In genomic region chr17:86497302-86497701, GRCm38 (mm10) we compare ENCODE assay signal across 26 mouse cellular contexts. TPM values are rescaled to one million over a fixed set of nuclear protein-coding genes. Genes with fewer than 3 reads are reported as not detected.
DNase-seq lines count a peak whose midpoint lies in the region; ATAC-seq and TF ChIP-seq lines count a peak whose summit lies in the region.
"Had no signal": no experiment of that assay in that cellular context is flagged by ENCODE, and none has a peak within 500 bp of the region (broad histone marks: within the 10 kb centered on the region; RNA-seq: fewer than 3 reads in every experiment).

No protein-coding gene starts in this region.

- H3K27ac ChIP-seq in embryonic facial prominence, embryonic 12.5 days: 0 out of 2 replicates have a peak overlapping the region, but pooled peaks have one; percentile 50
- no peak overlapping the region for H3K27ac ChIP-seq in embryonic facial prominence, embryonic 10.5 days (replicated peaks)
- H3K27ac ChIP-seq in liver, adult 2 months (replicated peaks; ENCODE audit: insufficient read depth, low read depth, low read length): peak overlapping the region; percentile 97
- no peak overlapping the region for H3K27ac ChIP-seq in liver, embryonic 11.5 days (ENCODE audit: low read depth, low read length)
- 0 out of 2 replicates have a peak overlapping the region, but pooled peaks have one; percentile 28 for H3K27ac ChIP-seq in embryonic facial prominence, embryonic 13.5 days
- H3K27ac ChIP-seq: embryonic facial prominence, embryonic 15.5 days; forebrain, embryonic 10.5 days; forebrain, embryonic 12.5 days had no signal

- TF ChIP-seq CTCF in liver, adult 2 months (IDR thresholded peaks at IDR 0.05; ENCODE audit: low read depth, low read length): no peak

- peaks cover 34% of the 10 kb centered on the region for H3K4me1 ChIP-seq in embryonic facial prominence, embryonic 12.5 days
- H3K4me1 ChIP-seq in embryonic facial prominence, embryonic 10.5 days: peaks cover 37% of the 10 kb centered on the region
- peaks cover 21% of the 10 kb centered on the region for H3K4me1 ChIP-seq in liver, adult 2 months (ENCODE audit: control insufficient read depth, insufficient read depth, low read length)
- H3K4me1 ChIP-seq in liver, embryonic 11.5 days (replicated peaks; ENCODE audit: control insufficient read depth, insufficient read depth, low read length): peaks cover 18% of the 10 kb centered on the region
- H3K4me1 ChIP-seq in embryonic facial prominence, embryonic 13.5 days: peaks cover 46% of the 10 kb centered on the region
- H3K4me1 ChIP-seq: forebrain, embryonic 12.5 days had no signal

- no peak overlapping the region for H3K4me2 ChIP-seq in embryonic facial prominence, embryonic 12.5 days (replicated peaks)
- no peak overlapping the region for H3K4me2 ChIP-seq in liver, embryonic 11.5 days
- H3K4me2 ChIP-seq in embryonic facial prominence, embryonic 13.5 days: no peak overlapping the region
- H3K4me2 ChIP-seq: embryonic facial prominence, embryonic 15.5 days; forebrain, embryonic 12.5 days had no signal

- no peak for TF ChIP-seq POLR2A in liver, adult 2 months (IDR thresholded peaks at IDR 0.05; ENCODE audit: extremely low read depth, insufficient read depth, low read length)

- H3K9ac ChIP-seq in embryonic facial prominence, embryonic 12.5 days: no peak overlapping the region
- peak overlapping the region; percentile 66 for H3K9ac ChIP-seq in liver, adult 2 months (ENCODE audit: low read depth, low read length)
- no peak overlapping the region for H3K9ac ChIP-seq in liver, embryonic 11.5 days (ENCODE audit: low read depth, low read length)
- H3K9ac ChIP-seq in embryonic facial prominence, embryonic 13.5 days: no peak overlapping the region
- H3K9ac ChIP-seq: embryonic facial prominence, embryonic 15.5 days; forebrain, embryonic 12.5 days had no signal

- ATAC-seq in embryonic facial prominence, embryonic 12.5 days (ENCODE audit: insufficient number of reproducible peaks, insufficient read depth, low FRiP score, low TSS enrichment): no peak
- no peak for ATAC-seq in liver, embryonic 11.5 days (replicated peaks; ENCODE audit: low FRiP score)
- ATAC-seq in embryonic facial prominence, embryonic 13.5 days (ENCODE audit: insufficient number of reproducible peaks, insufficient read depth, low FRiP score, low TSS enrichment, low read depth): no peak
- ATAC-seq: activated CD4-positive, CD25-positive, alpha-beta regulatory T cell, adult 4 months; CD4-positive, CD25-positive, alpha-beta regulatory T cell, adult 4 months; forebrain, embryonic 14.5 days; forebrain, embryonic 16.5 days; Patski had no signal

- no peaks in the 10 kb centered on the region for H3K36me3 ChIP-seq in embryonic facial prominence, embryonic 12.5 days
- no peaks in the 10 kb centered on the region for H3K36me3 ChIP-seq in embryonic facial prominence, embryonic 10.5 days (replicated peaks)
- H3K36me3 ChIP-seq in liver, adult 2 months (ENCODE audit: control insufficient read depth, insufficient read depth, low read length): no peaks in the 10 kb centered on the region
- H3K36me3 ChIP-seq in liver, embryonic 11.5 days (ENCODE audit: control insufficient read depth, insufficient read depth, low read length): no peaks in the 10 kb centered on the region
- peaks cover 8% of the 10 kb centered on the region; the same call in 1 of the 2 replicates for H3K36me3 ChIP-seq in embryonic facial prominence, embryonic 13.5 days
- H3K36me3 ChIP-seq: embryonic facial prominence, embryonic 15.5 days; forebrain, embryonic 10.5 days; forebrain, embryonic 12.5 days; G1E had no signal

- H3K9me3 ChIP-seq in embryonic facial prominence, embryonic 12.5 days: no peaks in the 10 kb centered on the region
- no peaks in the 10 kb centered on the region for H3K9me3 ChIP-seq in embryonic facial prominence, embryonic 10.5 days
- H3K9me3 ChIP-seq in liver, embryonic 11.5 days (ENCODE audit: control insufficient read depth, low read length): no peaks in the 10 kb centered on the region
- H3K9me3 ChIP-seq in embryonic facial prominence, embryonic 13.5 days: no peaks in the 10 kb centered on the region
- H3K9me3 ChIP-seq: embryonic facial prominence, embryonic 15.5 days; forebrain, embryonic 10.5 days; forebrain, embryonic 12.5 days had no signal

- H3K27me3 ChIP-seq in embryonic facial prominence, embryonic 12.5 days: no peaks in the 10 kb centered on the region
- no peaks in the 10 kb centered on the region for H3K27me3 ChIP-seq in embryonic facial prominence, embryonic 10.5 days (replicated peaks; ENCODE audit: low read depth, poor library complexity, severe bottlenecking)
- no peaks in the 10 kb centered on the region for H3K27me3 ChIP-seq in liver, adult 2 months (ENCODE audit: control insufficient read depth, insufficient read depth, low read length)
- H3K27me3 ChIP-seq in liver, embryonic 11.5 days (replicated peaks; ENCODE audit: control insufficient read depth, insufficient read depth, low read length): no peaks in the 10 kb centered on the region
- H3K27me3 ChIP-seq in embryonic facial prominence, embryonic 13.5 days: no peaks in the 10 kb centered on the region
- H3K27me3 ChIP-seq: CH12.LX; embryonic facial prominence, embryonic 15.5 days; forebrain, embryonic 12.5 days; Patski had no signal

- WGBS in embryonic facial prominence, embryonic 12.5 days: 75% methylated on average over 4 of the region's 4 CpGs
- WGBS in embryonic facial prominence, embryonic 10.5 days: 75% methylated on average over 4 of the region's 4 CpGs
- WGBS in liver, adult 2 months: 37% methylated on average over 4 of the region's 4 CpGs
- WGBS in liver, embryonic 11.5 days: 83% methylated on average over 4 of the region's 4 CpGs
- 67% methylated on average over 4 of the region's 4 CpGs for whole genome bisulfite sequencing in embryonic facial prominence, embryonic 13.5 days

- no peak for DNase-seq in embryonic facial prominence, embryonic 10.5 days (ENCODE audit: low spot score)
- DNase-seq in liver, adult 2 months (ENCODE audit: extremely low read depth, low read depth, low spot score): peak; percentile 90
- no peak for DNase-seq in liver, embryonic 11.5 days (ENCODE audit: low spot score)
- DNase-seq: adrenal gland, adult 8-10 months; adrenal gland, postnatal 14 days; adrenal gland, postnatal 36 days; B cell, adult 2 months; cerebellum, adult 11-12 months; cerebellum, adult 2 months; cerebellum, adult 9-10 months; cerebellum, postnatal 10 days; cerebellum, postnatal 25 days had no signal

- H3K4me3 ChIP-seq in embryonic facial prominence, embryonic 12.5 days: no peak overlapping the region
- H3K4me3 ChIP-seq in embryonic facial prominence, embryonic 10.5 days: no peak overlapping the region
- no peak overlapping the region for H3K4me3 ChIP-seq in liver, adult 2 months (ENCODE audit: insufficient read depth, low read depth, low read length)
- H3K4me3 ChIP-seq in liver, embryonic 11.5 days (ENCODE audit: low read depth, low read length): no peak overlapping the region
- no peak overlapping the region for H3K4me3 ChIP-seq in embryonic facial prominence, embryonic 13.5 days
- H3K4me3 ChIP-seq: embryonic facial prominence, embryonic 15.5 days; erythroblast, embryonic 14.5 days; forebrain, embryonic 10.5 days; forebrain, embryonic 12.5 days had no signal

- no peaks in the 10 kb centered on the region for H3K79me2 ChIP-seq in liver, adult 2 months (ENCODE audit: control insufficient read depth, insufficient read depth, low read length)

RNA-seq across cellular contexts. Expression of gene Gm10309, which starts 7.7 kb away (rescaled TPM):
- polyA plus RNA-seq in embryonic facial prominence, embryonic 12.5 days (2016; fragmentation: Nextera tagmentation; extraction: Ambion mirVana): 0.36 and 0.43 TPM in 2 replicates
- 0.10 and 0.29 TPM in 2 replicates for polyA plus RNA-seq in embryonic facial prominence, embryonic 10.5 days (2016; fragmentation: Nextera tagmentation; extraction: Ambion mirVana)
- total RNA-seq in liver, adult 2 months (2014; rRNA removed): 0.07 TPM in 1 of 2 replicates, not detected in the other
- not detected in 2 replicates for polyA plus RNA-seq in liver, adult 2 months (2012; rRNA removed)
- 0.09 and 0.11 TPM in 2 replicates for polyA plus RNA-seq in liver, embryonic 11.5 days (2014; fragmentation: Nextera tagmentation; extraction: Ambion mirVana)
- 0.44 and 0.51 TPM in 2 replicates for polyA plus RNA-seq in embryonic facial prominence, embryonic 13.5 days (2015; fragmentation: Nextera tagmentation; extraction: Ambion mirVana)
- total RNA-seq: adrenal gland, postnatal 14 days; adrenal gland, postnatal 36 days had no signal
- polyA plus RNA-seq: cerebellum, adult 2 months; cortical plate, adult 2 months; forebrain, embryonic 14.5 days; G1E; Patski had no signal

Comparison
In these comparisons a context has a peak if more than half of its experiments do, and no peak if none do; other contexts are left out.
1. H3K27ac ChIP-seq: peak in embryonic facial prominence, embryonic 12.5 days (single experiment), liver, adult 2 months (single experiment) and embryonic facial prominence, embryonic 13.5 days (single experiment); none in embryonic facial prominence, embryonic 10.5 days (single experiment) and liver, embryonic 11.5 days (single experiment).